Mouse (Mus musculus): ENCODE data around the gene Lrmda. TPM values are rescaled to one million over a fixed set of nuclear protein-coding genes. Genes with fewer than 3 reads are reported as not detected.

Gene Lrmda
- total and polyA plus RNA-seq, 3 experiments = 5.1 to 5.9 TPM; not detected in 1

DNA sequence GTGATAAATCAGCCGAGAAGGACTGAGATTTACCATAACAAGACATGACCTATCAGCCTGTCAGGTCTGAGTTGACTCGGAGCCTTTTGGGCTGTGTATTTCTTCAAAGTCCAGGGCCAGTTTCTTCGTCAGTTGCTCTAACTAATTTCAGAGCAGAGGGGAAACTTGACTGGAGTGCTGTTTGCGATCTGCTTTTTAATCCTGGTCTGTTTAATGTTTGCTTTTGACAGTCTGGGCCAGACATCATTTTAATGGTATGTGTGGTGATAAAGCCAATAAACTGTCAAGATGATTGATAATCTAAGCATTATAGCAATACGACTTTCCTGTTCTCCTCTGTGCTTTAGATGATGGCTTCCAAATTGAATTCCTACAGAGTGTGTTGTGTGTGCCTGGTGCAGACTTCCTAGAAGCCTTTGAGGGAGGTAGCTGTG lies 71.3 kb downstream of the Lrmda start:
- no peak for DNase-seq (ENCODE audit: low read depth, low spot score)
- H3K79me2 ChIP-seq (ENCODE audit: control insufficient read depth, insufficient read depth, low read length, poor library complexity) = no peaks in the 10 kb centered on the region
- no peaks in the 10 kb centered on the region for H3K9me3 ChIP-seq (replicated peaks; ENCODE audit: insufficient read depth, low read length)
- no peaks in the 10 kb centered on the region for H3K27me3 ChIP-seq (ENCODE audit: control insufficient read depth in 1 of 2, insufficient read depth in 2 of 2, low read length in 2 of 2)
- H3K4me1 ChIP-seq (ENCODE audit: control insufficient read depth in 1 of 2, insufficient read depth in 2 of 2, low read length in 2 of 2) = peaks cover 2 to 8% of the 10 kb centered on the region in 2 experiments; a peak in 2 of 4 replicates
- no peak overlapping the region for H3K27ac ChIP-seq (ENCODE audit: control insufficient read depth, low read depth, low read length)
- H3K9ac ChIP-seq (ENCODE audit: control insufficient read depth, low read depth, low read length, poor library complexity, severe bottlenecking) = no peak overlapping the region
- no peaks in the 10 kb centered on the region for H3K36me3 ChIP-seq (ENCODE audit: control insufficient read depth in 1 of 2, insufficient read depth in 2 of 2, low read length in 2 of 2)
- H3K4me3 ChIP-seq (ENCODE audit: control insufficient read depth in 1 of 2, insufficient read depth in 1 of 2, low read depth in 2 of 2, low read length in 2 of 2) = no peak overlapping the region
- no peak for TF ChIP-seq EP300 (IDR thresholded peaks at IDR 0.05; ENCODE audit: low read depth in 1 of 2, low read length in 2 of 2)
- no peak for TF ChIP-seq MAFK (IDR thresholded peaks at IDR 0.05; ENCODE audit: borderline replicate concordance, low read depth, low read length)
- no peak for TF ChIP-seq MAX (IDR thresholded peaks at IDR 0.05; ENCODE audit: low read length)
- no peak for TF ChIP-seq RCOR1 (IDR thresholded peaks at IDR 0.05; ENCODE audit: low read depth, low read length)
- TF ChIP-seq TBP (IDR thresholded peaks at IDR 0.05; ENCODE audit: low read depth, low read length) = no peak
- no peak for TF ChIP-seq MYB (IDR thresholded peaks at IDR 0.05; ENCODE audit: low read depth, low read length)
- TF ChIP-seq USF2 (IDR thresholded peaks at IDR 0.05; ENCODE audit: borderline replicate concordance in 1 of 2, insufficient read depth in 1 of 2, low read depth in 1 of 2, low read length in 2 of 2) = no peak
- TF ChIP-seq SMC3 (IDR thresholded peaks at IDR 0.05; ENCODE audit: low read depth, low read length) = no peak

DNA sequence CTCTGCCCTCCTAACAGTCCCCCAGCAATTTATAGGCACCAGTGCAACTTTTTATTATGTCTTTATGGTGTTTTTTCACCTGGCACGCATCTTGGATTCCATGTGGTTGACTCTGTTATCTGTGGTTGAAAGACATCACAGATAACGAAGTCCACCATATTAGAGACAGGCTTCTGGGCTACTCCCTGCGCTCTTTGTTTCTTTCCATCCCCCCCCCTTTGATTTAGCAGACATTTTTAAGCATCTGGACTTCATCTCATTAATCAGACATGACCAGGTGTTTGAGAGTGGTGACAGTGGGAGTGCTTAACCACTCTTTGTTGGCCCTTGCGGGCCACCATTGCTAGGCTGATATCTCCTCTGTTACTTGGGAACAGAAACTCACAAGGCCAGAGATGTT lies 71.8 kb downstream of the Lrmda start:
- Histone ChIP-seq H3K4me1 (ENCODE audit: control insufficient read depth in 1 of 2, insufficient read depth in 2 of 2, low read length in 2 of 2) (peaks cover 2 to 8% of the 10 kb centered on the region in 2 experiments; a peak in 2 of 4 replicates), H3K9me3 (replicated peaks; ENCODE audit: insufficient read depth, low read length) (no peaks in the 10 kb centered on the region), H3K4me3 (ENCODE audit: control insufficient read depth in 1 of 2, insufficient read depth in 1 of 2, low read depth in 2 of 2, low read length in 2 of 2) (no peak overlapping the region), H3K36me3 (ENCODE audit: control insufficient read depth in 1 of 2, insufficient read depth in 2 of 2, low read length in 2 of 2) (no peaks in the 10 kb centered on the region), H3K27me3 (ENCODE audit: control insufficient read depth in 1 of 2, insufficient read depth in 2 of 2, low read length in 2 of 2) (no peaks in the 10 kb centered on the region), H3K9ac (ENCODE audit: control insufficient read depth, low read depth, low read length, poor library complexity, severe bottlenecking) (no peak overlapping the region), H3K27ac (ENCODE audit: control insufficient read depth, low read depth, low read length) (no peak overlapping the region), H3K79me2 (ENCODE audit: control insufficient read depth, insufficient read depth, low read length, poor library complexity) (no peaks in the 10 kb centered on the region)
- TF ChIP-seq ETS1 (IDR thresholded peaks at IDR 0.05; ENCODE audit: low read depth, low read length) = 0 out of 2 replicates have a peak, but pooled peaks have one; percentile 19
- TF ChIP-seq USF1 (IDR thresholded peaks at IDR 0.05; ENCODE audit: low read depth, low read length) = no peak
- no peak for TF ChIP-seq GATA1 (IDR thresholded peaks at IDR 0.05; ENCODE audit: low read depth, low read length)
- TF ChIP-seq MYB (IDR thresholded peaks at IDR 0.05; ENCODE audit: low read depth, low read length) = no peak
- no peak for TF ChIP-seq ZMIZ1 (IDR thresholded peaks at IDR 0.05; ENCODE audit: low read depth, low read length)
- TF ChIP-seq ZNF384 (IDR thresholded peaks at IDR 0.05; ENCODE audit: low read depth, low read length) = no peak
- peak; percentile 5 for DNase-seq (ENCODE audit: low read depth, low spot score)

DNA sequence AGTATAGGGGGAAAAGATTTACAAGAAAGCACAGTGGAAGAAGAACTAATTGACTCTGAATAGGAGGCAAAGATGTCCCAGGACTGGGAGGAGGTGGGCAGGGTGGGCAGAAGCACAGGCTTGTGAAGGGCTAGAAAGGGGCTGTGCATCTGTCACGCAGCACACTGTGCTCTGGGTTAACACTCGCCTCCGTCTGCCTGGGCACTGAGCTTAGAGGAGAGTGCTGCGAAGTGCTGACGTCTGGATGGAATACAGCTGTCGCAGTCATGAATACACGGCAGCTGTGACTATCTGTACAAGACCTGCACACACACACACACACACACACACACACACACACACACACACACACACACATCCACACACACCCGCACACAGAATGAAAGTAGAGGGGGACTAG lies 73.6 kb downstream of the Lrmda start:
- H3K27ac ChIP-seq (ENCODE audit: control insufficient read depth, low read depth, low read length) = no peak overlapping the region
- peaks cover 2 to 8% of the 10 kb centered on the region in 2 experiments; a peak in 2 of 4 replicates for H3K4me1 ChIP-seq (ENCODE audit: control insufficient read depth in 1 of 2, insufficient read depth in 2 of 2, low read length in 2 of 2)
- H3K4me3 ChIP-seq (ENCODE audit: control insufficient read depth in 1 of 2, insufficient read depth in 1 of 2, low read depth in 2 of 2, low read length in 2 of 2) = no peak overlapping the region
- TF ChIP-seq MXI1 (IDR thresholded peaks at IDR 0.05; ENCODE audit: low read depth, low read length) (no peak), POLR2A (IDR thresholded peaks at IDR 0.05; ENCODE audit: control insufficient read depth in 1 of 2, insufficient read depth in 1 of 2, low read depth in 1 of 2, low read length in 2 of 2, poor library complexity in 1 of 2) (no peak)
- no peaks in the 10 kb centered on the region for H3K79me2 ChIP-seq (ENCODE audit: control insufficient read depth, insufficient read depth, low read length, poor library complexity)
- H3K27me3 ChIP-seq (ENCODE audit: control insufficient read depth in 1 of 2, insufficient read depth in 2 of 2, low read length in 2 of 2) = no peaks in the 10 kb centered on the region
- no peak for DNase-seq (ENCODE audit: low read depth, low spot score)
- H3K36me3 ChIP-seq (ENCODE audit: control insufficient read depth in 1 of 2, insufficient read depth in 2 of 2, low read length in 2 of 2) = no peaks in the 10 kb centered on the region
- H3K9ac ChIP-seq (ENCODE audit: control insufficient read depth, low read depth, low read length, poor library complexity, severe bottlenecking) = no peak overlapping the region
- H3K9me3 ChIP-seq (replicated peaks; ENCODE audit: insufficient read depth, low read length) = no peaks in the 10 kb centered on the region
